Mouse (Mus musculus) bone marrow, adult 2 months (tissue): ENCODE results near the gene Utp11. TPM values are rescaled to one million over a fixed set of nuclear protein-coding genes. Genes with fewer than 3 reads are reported as not detected.

Experiments
- H3K27ac ChIP-seq: fragments of 200-500 bp; 2 replicates; pipeline ENCODE4 v1.5.1; 2012; ENCODE audit warnings: low read depth, mild to moderate bottlenecking, control low read depth, inconsistent platforms, low read length; ENCODE audit not compliant: control insufficient read depth, poor library complexity, insufficient read depth
- H3K4me1 ChIP-seq: fragments of 200-500 bp; 2 replicates; pipeline ENCODE4 v1.6.1; 2011; ENCODE audit warnings: low read length; ENCODE audit not compliant: control insufficient read depth, insufficient read depth
- H3K4me3 ChIP-seq: fragments of 200-500 bp; replicated peaks from 2 replicates; pipeline ENCODE3; 2011; ENCODE audit warnings: mild to moderate bottlenecking, low read depth, low read length, control low read depth; ENCODE audit not compliant: control insufficient read depth
- CTCF ChIP-seq: fragments of 200-500 bp; IDR thresholded peaks from 2 replicates; pipeline ENCODE4 v1.5.1; 2011; ENCODE audit warnings: low read length, control low read depth; ENCODE audit not compliant: control insufficient read depth, insufficient read depth
- POLR2A ChIP-seq: fragments of 200-500 bp; IDR thresholded peaks from 2 replicates; pipeline ENCODE4 v1.6.1; 2011; ENCODE audit warnings: low read depth, mild to moderate bottlenecking, control low read depth, low read length, borderline replicate concordance; ENCODE audit not compliant: control insufficient read depth
- WGBS: fragments of 180-500 bp; shearing (Covaris S2); methylation state at CpG from one replicate; pipeline ENCODE4 v1.1.7; 2018; 5-methylcytosine and 5-hydroxymethylcytosine counted together
- polyA plus RNA-seq: library from polyadenylated mRNA; stranded (reverse); fragments of >200 nt; gene quantifications from 2 replicates; pipeline ENCODE4 v1.2.4, GENCODE M21; 2011; ENCODE audit warnings: low replicate concordance; ENCODE audit not compliant: missing spikeins, insufficient read depth, insufficient read length

Utp11 gene
- polyA plus RNA-seq, 1 experiment: 26.9 TPM

DNA sequence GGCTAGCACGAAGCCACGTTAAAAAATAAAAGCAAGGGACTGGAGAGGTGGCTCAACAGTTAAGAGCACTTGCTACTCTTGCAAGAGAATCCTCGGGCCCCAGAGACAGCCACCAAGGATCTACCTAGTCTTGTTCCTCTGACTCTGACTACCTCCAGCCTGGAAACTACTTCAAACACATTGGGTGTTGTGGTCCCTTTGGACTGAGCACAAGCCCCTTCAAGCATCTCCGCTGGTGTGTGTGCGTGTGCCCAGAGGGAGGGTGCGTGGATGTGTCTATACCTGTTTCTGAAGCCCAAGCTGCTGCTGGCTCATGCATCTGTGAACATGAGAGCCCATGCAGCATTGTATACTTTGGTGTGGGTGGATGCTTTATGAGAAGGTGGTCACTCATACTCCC is 17.4 kb downstream of the Utp11 start:
- TF ChIP-seq POLR2A: no peak
- no peak for TF ChIP-seq CTCF
- 87% methylated on average over 6 of the region's 6 CpGs for WGBS
- Histone ChIP-seq H3K27ac (no peak overlapping the region), H3K4me1 (no peaks in the 10 kb centered on the region), H3K4me3 (no peak overlapping the region)

DNA sequence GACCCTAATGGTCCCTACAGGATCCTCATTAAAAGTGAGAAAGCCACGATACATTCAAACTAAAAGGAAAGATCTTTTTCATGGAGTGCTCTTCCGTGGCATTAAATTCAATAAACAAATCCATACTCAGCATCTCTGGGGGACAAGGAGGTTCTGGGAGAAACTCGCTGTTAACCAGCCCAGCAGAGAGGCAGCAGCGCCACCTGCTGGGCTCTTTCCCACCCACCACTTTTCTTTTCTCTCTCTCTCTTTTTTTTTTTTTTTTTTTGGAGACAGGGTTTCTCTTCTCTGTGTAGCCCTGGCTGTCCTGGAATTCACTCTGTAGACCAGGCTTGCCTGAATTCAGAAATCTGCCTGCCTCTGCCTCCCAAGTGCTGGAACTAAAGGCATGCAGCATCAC is 18.4 kb downstream of the Utp11 start:
- 10% methylated on average over 4 of the region's 4 CpGs for WGBS
- TF ChIP-seq POLR2A (no peak), CTCF (peak; percentile 75)
- H3K4me1 ChIP-seq: no peaks in the 10 kb centered on the region
- H3K4me3 ChIP-seq: no peak overlapping the region
- H3K27ac ChIP-seq: no peak overlapping the region

DNA sequence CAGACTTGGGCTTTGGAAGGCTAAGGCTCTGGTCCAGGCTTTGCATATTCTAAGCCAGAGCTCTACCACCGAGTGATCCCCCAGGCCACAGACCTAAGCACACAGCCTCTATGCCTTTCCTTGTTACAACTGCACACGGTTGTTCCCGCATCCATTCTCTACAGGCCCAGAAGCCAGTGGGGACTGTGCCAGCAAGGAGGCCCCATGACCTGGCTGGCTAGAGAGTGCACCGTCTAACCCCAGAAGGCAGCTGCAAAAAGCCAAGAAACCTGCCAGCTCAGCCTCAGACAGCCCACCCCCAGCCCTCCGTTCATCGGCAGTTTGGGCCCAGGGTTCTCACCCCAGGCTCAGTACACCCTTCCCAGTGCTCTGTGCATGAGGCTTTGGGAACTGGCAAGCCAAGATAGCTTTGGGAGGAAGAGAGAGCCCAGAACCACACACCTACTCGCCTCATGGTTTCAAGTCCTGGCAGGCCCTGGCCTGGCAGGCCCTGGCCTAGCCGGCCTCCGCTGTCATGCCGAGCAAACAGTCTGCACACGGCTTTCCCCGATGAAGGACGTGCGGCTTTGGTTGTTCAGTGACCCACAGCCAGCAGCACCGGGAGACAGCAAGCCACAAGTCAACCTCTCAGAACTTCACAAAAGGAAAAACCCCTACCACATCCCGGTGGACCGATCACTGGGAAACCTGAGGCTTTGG is 18.9 kb downstream of the Utp11 start:
- WGBS: 81% methylated on average over 17 of the region's 17 CpGs
- no peak overlapping the region for H3K27ac ChIP-seq
- H3K4me1 ChIP-seq: no peaks in the 10 kb centered on the region
- H3K4me3 ChIP-seq: no peak overlapping the region
- TF ChIP-seq POLR2A (no peak), CTCF (no peak)

- no peak overlapping the region for H3K27ac ChIP-seq
- WGBS: 13% methylated on average over 31 of the region's 31 CpGs
- no peak overlapping the region for H3K4me3 ChIP-seq
- no peaks in the 10 kb centered on the region for H3K4me1 ChIP-seq
- TF ChIP-seq POLR2A (no peak), CTCF (no peak)
Measured at GRCm38 (mm10) chr4:124672347-124673320, 20.8 kb downstream of the Utp11 start.

DNA sequence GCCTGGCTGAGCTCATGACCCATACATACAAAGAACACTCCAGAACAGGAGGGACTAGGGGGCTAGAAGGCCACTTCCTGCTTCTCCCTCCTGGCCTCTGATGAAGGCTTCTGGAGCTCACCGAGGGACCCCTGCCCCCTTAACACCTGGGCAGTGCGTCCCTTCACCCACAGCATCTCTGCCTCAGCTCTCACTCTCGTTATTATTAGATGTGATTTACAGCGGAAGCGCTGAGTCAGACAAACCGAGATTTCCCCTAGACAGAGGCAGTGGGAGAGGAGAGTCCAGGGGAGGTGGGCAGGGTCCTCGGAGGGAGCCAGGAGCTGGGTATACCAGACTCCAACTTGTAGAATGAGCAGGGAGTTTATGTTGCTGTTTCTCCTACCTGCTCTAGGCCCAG is 21.8 kb downstream of the Utp11 start:
- TF ChIP-seq POLR2A: no peak
- TF ChIP-seq CTCF: no peak
- 12% methylated on average over 7 of the region's 7 CpGs for WGBS
- Histone ChIP-seq H3K27ac (no peak overlapping the region), H3K4me1 (no peaks in the 10 kb centered on the region), H3K4me3 (no peak overlapping the region)

GRCm38 (mm10) chr4:124670232-124670631 is 23.2 kb downstream of the Utp11 start:
- Histone ChIP-seq H3K4me3 (no peak overlapping the region), H3K27ac (no peak overlapping the region), H3K4me1 (no peaks in the 10 kb centered on the region)
- 52% methylated on average over 8 of the region's 8 CpGs for WGBS
- no peak for TF ChIP-seq CTCF

DNA sequence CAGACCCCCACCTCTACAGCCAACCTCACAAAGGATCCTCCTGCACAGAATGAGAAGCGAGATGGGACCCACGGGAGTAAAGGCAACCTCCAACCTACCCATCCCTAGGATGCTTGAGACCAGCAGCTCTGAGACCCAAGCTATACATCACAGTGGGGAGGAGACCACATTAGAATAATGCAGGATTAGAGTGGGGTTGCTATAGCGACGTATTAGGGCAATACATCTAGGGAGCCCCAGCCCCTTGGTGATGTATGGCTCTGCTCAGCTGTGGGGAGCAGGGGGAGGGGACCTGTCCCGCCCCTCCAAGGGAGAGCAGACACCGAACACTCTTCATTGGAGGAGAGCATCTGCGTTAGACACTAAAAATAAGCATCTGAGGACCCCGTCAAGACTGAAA is 25.3 kb downstream of the Utp11 start:
- Histone ChIP-seq H3K27ac (no peak overlapping the region), H3K4me1 (no peaks in the 10 kb centered on the region), H3K4me3 (no peak overlapping the region)
- 26% methylated on average over 8 of the region's 8 CpGs for WGBS
- TF ChIP-seq CTCF (no peak), POLR2A (no peak)

DNA sequence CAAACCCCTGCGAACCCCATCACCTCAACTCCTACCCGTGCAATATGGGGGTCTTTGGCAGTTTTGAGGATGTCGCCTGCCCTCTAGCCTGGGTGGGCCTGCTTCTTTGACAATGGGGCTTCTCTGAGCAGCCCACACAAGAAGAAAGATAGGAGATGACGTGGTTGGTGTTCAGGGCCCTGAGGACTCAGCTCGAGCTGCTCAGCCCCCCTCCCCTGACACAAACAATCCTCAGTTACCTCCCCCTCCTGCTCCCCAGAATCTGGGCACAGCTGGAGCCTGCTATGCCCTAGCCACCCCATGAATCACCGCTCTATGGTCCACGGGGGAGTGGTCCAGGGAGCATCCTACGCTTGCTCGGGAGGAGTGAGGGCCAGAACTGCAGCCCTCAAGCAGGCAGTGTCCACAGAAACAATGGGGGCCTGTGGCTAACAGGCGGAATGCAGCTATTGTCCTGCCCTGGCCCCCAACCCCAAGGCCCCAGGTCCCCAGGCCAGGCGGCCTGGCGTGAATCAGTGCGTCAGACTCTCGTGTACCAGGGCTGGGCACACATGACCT is 25.8 kb downstream of the Utp11 start:
- no peaks in the 10 kb centered on the region for H3K4me1 ChIP-seq
- no peak overlapping the region for H3K4me3 ChIP-seq
- TF ChIP-seq CTCF: no peak
- no peak for TF ChIP-seq POLR2A
- 43% methylated on average over 14 of the region's 14 CpGs for WGBS
- H3K27ac ChIP-seq: no peak overlapping the region

GRCm38 (mm10) chr4:124664604-124665003 is 28.8 kb downstream of the Utp11 start:
- H3K4me1 ChIP-seq: no peaks in the 10 kb centered on the region
- 73% methylated on average over 15 of the region's 15 CpGs for WGBS
- TF ChIP-seq CTCF: no peak
- TF ChIP-seq POLR2A: no peak
- H3K27ac ChIP-seq: no peak overlapping the region
- H3K4me3 ChIP-seq: no peak overlapping the region
